Comparison of ENCODE assay signal across 8 mouse cellular contexts in the genomic region with DNA sequence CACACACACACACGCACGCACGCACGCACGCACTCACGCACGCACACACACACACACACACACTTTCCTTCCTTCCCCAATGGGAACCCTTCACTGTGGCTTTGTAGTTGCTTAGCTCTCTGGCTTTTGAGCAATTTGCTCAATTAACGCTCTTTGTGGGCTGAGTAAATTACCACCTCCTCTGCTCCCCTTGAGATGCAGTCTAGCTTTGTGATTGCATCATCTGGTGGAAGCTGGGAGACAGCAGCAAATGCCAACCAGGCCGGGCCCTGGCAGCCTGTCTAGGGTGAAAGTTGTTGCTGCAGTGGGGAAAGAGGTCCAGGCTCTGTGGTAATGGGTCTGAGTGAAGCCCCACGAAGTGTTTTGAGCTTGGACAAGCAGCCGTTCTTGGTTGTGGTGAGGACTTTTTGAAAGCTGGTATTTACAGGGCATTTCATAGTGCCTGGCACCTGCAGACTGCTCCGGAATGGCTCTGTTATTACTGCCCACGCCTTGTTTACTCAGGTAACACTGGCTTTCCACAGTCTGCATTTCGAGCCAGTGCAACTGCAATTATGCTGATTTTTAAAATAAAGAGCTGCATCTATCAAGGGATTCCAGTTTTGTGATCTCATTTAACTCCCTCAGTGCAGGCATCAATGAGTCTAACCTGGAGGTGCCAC. TPM values are rescaled to one million over a fixed set of nuclear protein-coding genes. Genes with fewer than 3 reads are reported as not detected.
DNase-seq lines count a peak whose midpoint lies in the region; ATAC-seq lines count a peak whose summit lies in the region.

No protein-coding gene starts in this region.

- H3K4me2 ChIP-seq in lung, embryonic 15.5 days: no peak overlapping the region

- H3K36me3 ChIP-seq in lung, embryonic 15.5 days: no peaks in the 10 kb centered on the region

- peaks cover 2% of the 10 kb centered on the region; the same call in 1 of the 2 replicates for H3K4me1 ChIP-seq in brown adipose tissue, adult 24 weeks (ENCODE audit: control insufficient read depth, insufficient read depth, insufficient read length, low read length)
- peaks cover 7% of the 10 kb centered on the region; the same call in 1 of the 2 replicates for H3K4me1 ChIP-seq in lung, embryonic 15.5 days

- H3K27me3 ChIP-seq in lung, embryonic 15.5 days: no peaks in the 10 kb centered on the region

- no peaks in the 10 kb centered on the region for H3K9me3 ChIP-seq in lung, embryonic 15.5 days

- H3K27ac ChIP-seq in brown adipose tissue, adult 24 weeks (replicated peaks; ENCODE audit: low read depth, low read length): peak overlapping the region; percentile 56
- H3K27ac ChIP-seq in lung, embryonic 15.5 days: peak overlapping the region; percentile 46; the same call in 1 of the 2 replicates

- intact Hi-C loops in left cerebral cortex, postnatal 14 days (cut with DNase I): no loop called here
- intact Hi-C loops in heart, postnatal 36 days (cut with DNase I): no loop called here
- intact Hi-C loops in heart, postnatal 10 days (cut with DNase I): no loop called here

- peak; percentile 8 to 50 for DNase-seq in left cerebral cortex, postnatal 14 days (ENCODE audit: low spot score in 2 of 2)
- DNase-seq in left cerebral cortex, adult 8-10 months (ENCODE audit: low spot score in 2 of 2): no peak
- peak; percentile 46 for DNase-seq in T-cell, adult 2 months (ENCODE audit: low spot score)
- no peak for DNase-seq in spleen, postnatal 4 days (ENCODE audit: low spot score in 2 of 2)
- no peak for DNase-seq in heart, postnatal 36 days
- DNase-seq in heart, postnatal 10 days: no peak

- no peak for ATAC-seq in lung, embryonic 15.5 days (ENCODE audit: borderline replicate concordance, extremely low read depth, low FRiP score, low TSS enrichment)

- no peak overlapping the region for H3K9ac ChIP-seq in lung, embryonic 15.5 days

- peak overlapping the region; percentile 49 for H3K4me3 ChIP-seq in brown adipose tissue, adult 24 weeks (ENCODE audit: insufficient read depth, low read depth, low read length)
- H3K4me3 ChIP-seq in lung, embryonic 15.5 days: no peak overlapping the region

- WGBS in lung, embryonic 15.5 days: 74% methylated on average over 14 of the region's 14 CpGs

RNA-seq across cellular contexts. Expression of gene Prdm10, which starts 10.0 kb away (rescaled TPM):
- total RNA-seq in left cerebral cortex, postnatal 14 days (2021): 10 to 100 TPM; 17.3 to 21.2 TPM
- 10 to 100 TPM; 16.5 to 20.0 (median 17.2) TPM for total RNA-seq in left cerebral cortex, adult 8-10 months (2022)
- 1.7 and 2.3 TPM in 2 replicates for polyA plus RNA-seq in brown adipose tissue, adult 24 weeks (2012; ENCODE audit: insufficient read depth, insufficient read length, missing spikeins)
- polyA plus RNA-seq in lung, embryonic 15.5 days (2015; fragmentation: Nextera tagmentation; extraction: Ambion mirVana): 3.9 and 4.6 TPM in 2 replicates
- total RNA-seq in heart, postnatal 36 days (2021): 1 to 10 TPM; 4.2 to 4.7 TPM
- total RNA-seq in heart, postnatal 10 days (2021): 1 to 10 TPM; 5.2 to 6.0 TPM

Comparison
In these comparisons a context has a peak if more than half of its experiments do, and no peak if none do; other contexts are left out.
1. DNase-seq: peak in left cerebral cortex, postnatal 14 days (2 of 2) and T-cell, adult 2 months (single experiment); none in left cerebral cortex, adult 8-10 months (0 of 2), spleen, postnatal 4 days (0 of 2), heart, postnatal 36 days (0 of 2) and heart, postnatal 10 days (0 of 2).